Mouse (Mus musculus): ENCODE data around the gene Parn. TPM values are rescaled to one million over a fixed set of nuclear protein-coding genes. Genes with fewer than 3 reads are reported as not detected.

The Parn gene
- polyA plus RNA-seq, 1 experiment from 2014 or later, result 29.3 TPM

DNA sequence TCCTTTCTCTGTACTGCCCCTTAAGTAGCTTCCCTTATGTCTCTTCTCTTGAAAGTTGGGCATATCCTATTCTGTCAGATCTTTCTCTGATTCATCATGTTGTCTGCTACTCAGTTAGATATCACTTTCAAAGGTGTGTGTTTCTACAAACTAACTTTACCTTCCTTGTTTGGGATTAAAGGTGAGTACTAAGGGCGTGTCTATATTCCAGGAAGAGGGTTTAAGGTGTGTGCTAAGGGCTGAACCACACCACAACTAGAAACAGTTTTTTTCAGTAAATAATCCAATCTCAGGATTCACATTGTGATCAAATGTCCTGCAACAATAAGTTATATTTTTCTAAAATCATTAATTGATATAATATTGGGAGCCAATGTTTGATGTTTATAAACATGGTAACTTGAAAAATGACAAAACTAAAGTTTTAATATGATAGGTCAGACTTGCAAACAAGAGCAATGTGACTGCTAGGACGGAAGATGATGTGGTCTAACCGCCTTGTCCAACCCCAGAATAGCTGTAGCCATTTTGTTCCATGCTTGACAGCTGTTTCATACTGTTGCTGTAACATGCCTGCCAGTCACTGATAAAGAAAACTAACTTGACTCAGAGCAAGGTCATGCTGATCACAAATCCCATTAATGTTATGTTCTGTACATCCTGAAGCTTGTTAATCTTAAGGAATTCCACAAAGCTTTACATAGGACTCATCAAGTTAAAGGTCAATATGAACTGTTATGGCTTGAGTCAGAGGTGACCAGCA, 46.0 kb downstream of the Parn start:
- Histone ChIP-seq H3K9me3 (replicated peaks) (no peaks in the 10 kb centered on the region), H3K4me2 (no peak overlapping the region), H3K27me3 (replicated peaks) (no peaks in the 10 kb centered on the region), H3K36me3 (peaks cover 55% of the 10 kb centered on the region), H3K4me3 (no peak overlapping the region), H3K27ac (ENCODE audit: poor library complexity, severe bottlenecking) (no peak overlapping the region), H3K4me1 (replicated peaks) (no peaks in the 10 kb centered on the region), H3K9ac (no peak overlapping the region)
- 82% methylated on average over 3 of the region's 3 CpGs for WGBS
- no peak for ATAC-seq (ENCODE audit: insufficient number of reproducible peaks, low FRiP score)

DNA sequence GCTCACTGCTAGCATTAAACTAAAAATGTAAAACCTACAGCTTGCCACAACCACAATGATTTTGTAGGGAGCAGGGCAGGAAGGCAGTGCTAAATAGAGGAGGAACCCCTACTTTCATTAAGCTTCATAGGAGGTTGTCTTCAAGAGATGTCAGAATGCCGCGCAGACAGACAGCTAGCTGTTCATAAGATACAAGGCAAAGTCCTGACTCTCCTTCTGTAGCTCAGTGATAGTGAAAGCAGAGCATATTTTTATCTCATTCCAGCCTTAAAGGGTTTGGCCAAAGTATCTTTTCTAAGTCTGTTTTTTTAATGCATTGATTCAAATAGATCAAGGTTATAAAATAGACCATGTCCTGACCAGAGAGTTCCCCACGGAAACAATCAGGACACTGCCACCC, 47.8 kb downstream of the Parn start:
- ATAC-seq (ENCODE audit: insufficient number of reproducible peaks, low FRiP score), result no peak
- H3K27ac ChIP-seq (ENCODE audit: poor library complexity, severe bottlenecking), result no peak overlapping the region
- H3K4me2 ChIP-seq, result no peak overlapping the region
- H3K4me3 ChIP-seq, result no peak overlapping the region
- no peaks in the 10 kb centered on the region for H3K4me1 ChIP-seq (replicated peaks)
- no peak overlapping the region for H3K9ac ChIP-seq
- no peaks in the 10 kb centered on the region for H3K27me3 ChIP-seq (replicated peaks)
- 92% methylated on average over 3 of the region's 3 CpGs for WGBS
- H3K36me3 ChIP-seq, result peaks cover 44% of the 10 kb centered on the region
- no peaks in the 10 kb centered on the region for H3K9me3 ChIP-seq (replicated peaks)

DNA sequence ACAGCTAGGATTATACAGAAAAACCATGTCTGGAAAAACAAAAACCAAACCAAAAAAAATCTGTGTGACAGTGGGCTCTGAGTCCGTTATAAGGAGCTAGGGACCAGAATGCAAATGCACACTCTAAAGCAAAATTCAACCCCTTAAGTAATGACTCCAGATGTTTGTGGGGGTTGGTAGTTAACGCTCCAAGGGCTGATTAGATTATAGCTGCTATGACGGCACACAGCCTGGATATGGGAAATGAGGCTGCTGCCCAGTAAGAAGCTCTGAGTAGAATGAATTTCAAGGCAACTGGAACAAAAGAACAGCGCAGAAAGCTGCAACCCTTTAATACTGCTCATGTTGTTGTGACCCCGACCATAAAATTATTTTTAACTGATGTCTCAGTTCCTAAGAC, 52.7 kb downstream of the Parn start:
- ATAC-seq (ENCODE audit: insufficient number of reproducible peaks, low FRiP score), result no peak
- Histone ChIP-seq H3K4me2 (no peak overlapping the region), H3K9ac (no peak overlapping the region), H3K27me3 (replicated peaks) (no peaks in the 10 kb centered on the region), H3K36me3 (peaks cover 17% of the 10 kb centered on the region), H3K27ac (ENCODE audit: poor library complexity, severe bottlenecking) (no peak overlapping the region), H3K4me3 (no peak overlapping the region), H3K4me1 (replicated peaks) (peaks cover 15% of the 10 kb centered on the region), H3K9me3 (replicated peaks) (no peaks in the 10 kb centered on the region)
- WGBS, result 65% methylated on average over 5 of the region's 5 CpGs

DNA sequence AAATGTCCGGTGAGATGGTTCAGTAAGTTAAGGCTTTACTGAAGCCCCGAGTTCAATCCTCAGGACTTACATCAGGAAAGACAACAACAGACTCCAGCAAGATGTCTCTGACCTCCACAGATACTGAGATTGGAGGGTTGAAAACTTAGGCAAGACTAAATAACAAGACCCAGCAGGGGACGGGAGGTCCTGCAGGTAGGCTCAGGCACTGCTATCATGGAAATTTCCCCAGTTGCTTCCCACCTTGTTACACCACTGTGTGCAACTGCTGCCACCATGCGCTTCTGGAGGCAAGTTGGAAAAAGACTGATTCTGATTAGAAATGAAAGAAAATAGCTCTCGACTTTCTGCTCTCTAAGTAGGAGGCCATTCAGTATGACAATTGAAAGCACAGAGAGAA, 55.4 kb downstream of the Parn start:
- Histone ChIP-seq H3K27me3 (replicated peaks) (no peaks in the 10 kb centered on the region), H3K27ac (ENCODE audit: poor library complexity, severe bottlenecking) (no peak overlapping the region), H3K9ac (no peak overlapping the region), H3K4me3 (no peak overlapping the region), H3K4me1 (replicated peaks) (peaks cover 15% of the 10 kb centered on the region), H3K36me3 (peaks cover 16% of the 10 kb centered on the region), H3K4me2 (no peak overlapping the region), H3K9me3 (replicated peaks) (no peaks in the 10 kb centered on the region)
- WGBS, result 86% methylated on average over 5 of the region's 5 CpGs
- no peak for ATAC-seq (ENCODE audit: insufficient number of reproducible peaks, low FRiP score)

DNA sequence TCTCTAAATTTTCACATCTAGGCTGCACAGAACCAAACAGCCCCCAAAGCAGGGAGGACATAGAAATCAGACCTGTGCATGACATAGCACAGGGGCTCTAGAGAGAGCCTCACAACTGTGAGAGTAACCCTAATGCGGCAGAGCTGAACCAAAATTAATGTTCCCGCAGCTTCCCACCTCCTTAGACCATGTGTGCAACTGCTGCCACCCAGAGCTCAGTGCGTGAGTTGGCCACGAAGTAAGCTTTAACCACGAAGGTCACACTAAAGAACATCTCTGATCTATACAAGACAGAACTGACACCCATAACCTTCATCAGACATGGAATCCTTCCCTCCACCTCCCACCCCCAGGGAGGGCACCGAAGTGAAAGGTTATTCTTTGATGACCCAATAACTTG, 55.9 kb downstream of the Parn start:
- no peaks in the 10 kb centered on the region for H3K27me3 ChIP-seq (replicated peaks)
- peaks cover 16% of the 10 kb centered on the region for H3K36me3 ChIP-seq
- ATAC-seq (ENCODE audit: insufficient number of reproducible peaks, low FRiP score), result no peak
- 69% methylated on average over 6 of the region's 6 CpGs for WGBS
- H3K4me3 ChIP-seq, result no peak overlapping the region
- H3K27ac ChIP-seq (ENCODE audit: poor library complexity, severe bottlenecking), result 0 out of 2 replicates have a peak overlapping the region, but pooled peaks have one; percentile 35
- H3K4me2 ChIP-seq, result no peak overlapping the region
- H3K9me3 ChIP-seq (replicated peaks), result no peaks in the 10 kb centered on the region
- no peak overlapping the region for H3K9ac ChIP-seq
- H3K4me1 ChIP-seq (replicated peaks), result peaks cover 15% of the 10 kb centered on the region

DNA sequence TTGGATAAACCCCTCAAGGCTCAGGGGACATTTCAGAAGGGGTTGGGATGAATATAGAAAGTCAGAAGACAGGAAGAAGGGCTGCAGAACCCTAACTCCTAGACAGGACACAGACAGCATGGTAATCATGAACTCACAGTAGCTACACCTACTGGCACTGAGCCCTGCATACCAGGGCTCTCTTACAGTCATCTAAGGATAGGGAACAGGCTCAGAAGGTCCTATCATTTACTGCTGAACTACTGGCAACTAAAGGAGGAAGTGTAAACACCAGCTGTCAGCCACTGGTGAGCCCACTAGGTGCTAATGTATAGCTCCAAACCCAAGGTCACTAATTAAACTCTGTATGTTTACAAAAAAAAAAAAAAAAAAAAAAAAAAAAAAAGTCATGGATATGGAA, 56.6 kb downstream of the Parn start:
- peak; percentile 33; the same call in 1 of the 2 replicates for ATAC-seq (ENCODE audit: insufficient number of reproducible peaks, low FRiP score)

DNA sequence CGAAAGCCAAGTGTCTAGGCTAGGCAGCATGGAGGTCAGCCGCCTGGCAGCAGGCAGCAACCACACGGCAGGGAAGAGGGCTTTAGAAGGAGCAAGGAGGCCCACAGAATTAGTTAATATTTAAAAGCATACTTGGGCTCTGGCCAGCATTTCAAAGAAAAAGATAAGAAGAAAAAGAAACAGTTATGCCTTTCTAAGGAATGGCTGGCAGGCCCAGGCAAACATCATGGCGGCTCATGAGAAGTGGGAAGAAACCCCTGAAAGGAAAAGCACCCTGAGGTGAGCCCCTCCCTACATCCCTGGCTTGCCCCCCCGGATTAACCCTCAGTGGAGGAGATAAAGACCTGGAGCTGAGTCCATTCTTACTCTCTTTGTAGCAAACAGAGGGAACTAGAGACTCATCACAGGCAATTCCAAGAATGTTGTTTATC, 57.0 kb downstream of the Parn start:
- Histone ChIP-seq H3K4me2 (no peak overlapping the region), H3K9me3 (replicated peaks) (no peaks in the 10 kb centered on the region), H3K4me1 (replicated peaks) (peaks cover 15% of the 10 kb centered on the region), H3K27me3 (replicated peaks) (no peaks in the 10 kb centered on the region), H3K27ac (ENCODE audit: poor library complexity, severe bottlenecking) (peak overlapping the region; percentile 70), H3K9ac (no peak overlapping the region), H3K4me3 (no peak overlapping the region), H3K36me3 (peaks cover 19% of the 10 kb centered on the region)
- 51% methylated on average over 5 of the region's 5 CpGs for WGBS
- peak; percentile 42; the same call in 1 of the 2 replicates for ATAC-seq (ENCODE audit: insufficient number of reproducible peaks, low FRiP score)

More for the DNA sequence above, 56.6 kb downstream of the Parn start:
- peaks cover 15% of the 10 kb centered on the region for H3K4me1 ChIP-seq (replicated peaks)
- peak overlapping the region; percentile 70 for H3K27ac ChIP-seq (ENCODE audit: poor library complexity, severe bottlenecking)
- H3K9ac ChIP-seq, result no peak overlapping the region
- no peaks in the 10 kb centered on the region for H3K27me3 ChIP-seq (replicated peaks)
- H3K36me3 ChIP-seq, result peaks cover 15% of the 10 kb centered on the region
- no peak overlapping the region for H3K4me3 ChIP-seq
- H3K4me2 ChIP-seq, result no peak overlapping the region
- no peaks in the 10 kb centered on the region for H3K9me3 ChIP-seq (replicated peaks)

DNA sequence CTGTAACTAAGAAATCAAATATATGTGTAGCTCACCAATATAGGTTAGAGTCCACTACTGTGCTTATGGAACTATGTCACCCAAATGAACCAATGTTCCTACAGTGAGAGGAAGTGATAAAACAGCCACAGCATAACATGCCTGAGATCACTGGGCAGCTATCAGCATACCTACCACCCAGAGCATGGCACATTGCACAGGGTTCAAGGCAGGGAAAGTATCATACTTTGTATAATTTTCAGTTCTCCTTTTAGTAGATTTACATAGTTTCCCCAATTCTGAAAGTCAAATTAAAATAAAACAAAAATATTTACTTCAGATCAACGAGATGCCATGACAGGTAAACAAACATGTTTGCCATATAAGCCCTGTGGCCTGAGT, 59.3 kb downstream of the Parn start:
- no peak overlapping the region for H3K27ac ChIP-seq (ENCODE audit: poor library complexity, severe bottlenecking)
- H3K4me1 ChIP-seq (replicated peaks), result peaks cover 15% of the 10 kb centered on the region
- no peaks in the 10 kb centered on the region for H3K27me3 ChIP-seq (replicated peaks)
- 82% methylated on average over 1 of the region's 1 CpGs for WGBS
- H3K4me2 ChIP-seq, result no peak overlapping the region
- no peaks in the 10 kb centered on the region for H3K9me3 ChIP-seq (replicated peaks)
- ATAC-seq (ENCODE audit: insufficient number of reproducible peaks, low FRiP score), result no peak
- no peak overlapping the region for H3K9ac ChIP-seq
- peaks cover 25% of the 10 kb centered on the region for H3K36me3 ChIP-seq
- H3K4me3 ChIP-seq, result no peak overlapping the region

DNA sequence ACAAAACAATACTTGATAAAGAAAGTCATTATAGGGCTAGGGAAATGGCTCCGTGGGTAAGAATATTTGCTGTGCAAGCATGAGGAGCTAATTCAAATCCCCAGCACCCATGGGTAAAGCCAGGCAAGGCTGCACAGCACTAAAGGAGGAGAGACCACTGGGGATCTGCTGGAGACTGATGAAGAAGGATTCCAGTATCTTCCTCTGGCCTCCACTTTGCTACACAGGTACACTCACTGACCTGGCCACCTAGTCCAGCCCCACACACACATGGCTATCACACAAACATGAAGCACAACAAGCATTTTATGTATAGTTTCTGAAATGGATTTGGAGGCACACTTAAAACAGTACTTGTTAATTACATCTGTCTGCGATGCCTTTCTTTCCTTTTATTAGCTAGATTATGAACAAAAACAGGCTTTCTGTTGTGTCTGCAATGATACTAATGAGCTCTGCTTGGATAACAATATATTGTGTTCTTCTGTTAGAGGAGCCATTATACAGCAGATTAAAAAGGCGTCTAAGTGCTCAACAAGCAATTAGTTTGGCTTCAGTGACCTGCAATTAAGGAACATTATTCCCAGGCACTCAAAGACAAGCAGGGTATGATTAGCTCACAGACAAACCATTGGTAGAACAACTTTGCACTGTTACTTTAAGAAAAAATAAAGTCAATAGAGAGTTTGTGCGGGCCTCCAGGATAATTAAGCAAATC, 59.8 kb downstream of the Parn start:
- Histone ChIP-seq H3K9ac (no peak overlapping the region), H3K4me2 (no peak overlapping the region), H3K36me3 (peaks cover 25% of the 10 kb centered on the region), H3K4me1 (replicated peaks) (peaks cover 15% of the 10 kb centered on the region), H3K4me3 (no peak overlapping the region), H3K27ac (ENCODE audit: poor library complexity, severe bottlenecking) (no peak overlapping the region), H3K27me3 (replicated peaks) (no peaks in the 10 kb centered on the region), H3K9me3 (replicated peaks) (no peaks in the 10 kb centered on the region)
- 86% methylated on average over 4 of the region's 4 CpGs for WGBS
- no peak for ATAC-seq (ENCODE audit: insufficient number of reproducible peaks, low FRiP score)

DNA sequence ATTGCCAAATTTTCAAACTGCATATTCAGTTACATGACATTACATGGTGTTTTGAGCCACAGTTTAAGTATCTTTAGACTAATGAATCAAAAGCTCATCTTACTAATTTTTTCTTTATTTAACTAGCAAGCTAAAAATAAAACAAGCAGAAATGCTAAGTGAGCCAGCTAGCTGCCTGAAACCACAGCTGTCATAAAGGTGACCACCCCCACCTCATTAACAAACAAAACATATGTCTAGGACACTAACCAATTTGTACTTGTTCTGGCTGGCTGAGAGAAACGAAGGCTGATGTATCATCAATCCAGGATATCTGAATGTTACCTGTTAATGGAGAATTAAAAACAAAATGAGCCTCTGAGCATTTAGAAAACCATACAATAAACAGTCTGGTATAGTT, 65.2 kb downstream of the Parn start:
- Histone ChIP-seq H3K36me3 (peaks cover 42% of the 10 kb centered on the region), H3K4me2 (no peak overlapping the region), H3K9ac (no peak overlapping the region), H3K4me1 (replicated peaks) (no peaks in the 10 kb centered on the region), H3K27me3 (replicated peaks) (no peaks in the 10 kb centered on the region), H3K4me3 (no peak overlapping the region), H3K9me3 (replicated peaks) (peaks cover 2% of the 10 kb centered on the region; the same call in 1 of the 2 replicates), H3K27ac (ENCODE audit: poor library complexity, severe bottlenecking) (no peak overlapping the region)
- WGBS, result 74% methylated on average over 1 of the region's 1 CpGs
- no peak for ATAC-seq (ENCODE audit: insufficient number of reproducible peaks, low FRiP score)

DNA sequence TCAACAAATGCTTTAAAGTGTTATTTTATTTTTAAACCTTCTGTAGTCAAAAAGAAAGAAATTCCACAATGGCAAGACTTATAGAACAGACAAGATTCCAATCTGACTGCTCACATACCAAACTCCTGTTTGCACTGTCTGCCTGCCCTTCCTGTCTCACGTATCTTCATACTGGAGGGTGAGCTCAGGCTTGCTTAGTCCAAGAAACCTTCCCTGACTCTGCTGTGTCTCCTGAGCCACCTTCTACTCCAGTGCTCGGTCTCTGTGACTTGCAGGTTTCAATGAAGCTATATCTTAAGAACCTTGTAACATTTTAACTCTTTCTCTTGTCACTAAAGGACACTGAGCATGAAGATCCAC, 78.9 kb downstream of the Parn start:
- H3K27ac ChIP-seq (ENCODE audit: poor library complexity, severe bottlenecking), result peak overlapping the region; percentile 53

More for the DNA sequence above, 78.9 kb downstream of the Parn start:
- H3K4me2 ChIP-seq, result no peak overlapping the region
- WGBS, result 60% methylated on average over 2 of the region's 2 CpGs
- H3K27me3 ChIP-seq (replicated peaks), result no peaks in the 10 kb centered on the region
- peaks cover 11% of the 10 kb centered on the region for H3K4me1 ChIP-seq (replicated peaks)
- ATAC-seq (ENCODE audit: insufficient number of reproducible peaks, low FRiP score), result no peak
- no peaks in the 10 kb centered on the region for H3K9me3 ChIP-seq (replicated peaks)
- no peak overlapping the region for H3K9ac ChIP-seq
- peaks cover 23% of the 10 kb centered on the region for H3K36me3 ChIP-seq
- H3K4me3 ChIP-seq, result no peak overlapping the region
